Mouse (Mus musculus): ENCODE measurements around the gene Nol8.

Nol8 gene

DNA sequence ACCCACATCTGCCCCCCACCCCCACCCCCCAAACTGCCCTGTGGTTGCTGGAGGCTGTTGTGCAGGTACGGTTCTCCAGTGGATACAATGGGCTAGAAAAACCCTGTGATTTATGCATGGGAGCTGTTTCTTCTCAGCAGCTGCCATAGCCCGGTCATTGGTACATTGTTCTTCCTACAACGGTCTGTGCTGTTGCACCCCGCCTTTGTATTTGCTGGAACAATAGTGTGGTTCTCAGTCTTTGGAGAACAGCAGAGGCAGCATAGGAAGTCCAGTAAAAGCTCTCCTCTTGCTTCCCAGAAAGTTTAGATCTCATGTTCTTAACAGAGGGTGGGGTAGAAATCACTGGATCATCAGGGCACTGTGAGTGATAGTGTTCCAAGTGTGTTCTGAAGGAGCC, 31.4 kb downstream of the Nol8 start:
- DNase-seq (ENCODE audit: low spot score in 2 of 2): no peak

DNA sequence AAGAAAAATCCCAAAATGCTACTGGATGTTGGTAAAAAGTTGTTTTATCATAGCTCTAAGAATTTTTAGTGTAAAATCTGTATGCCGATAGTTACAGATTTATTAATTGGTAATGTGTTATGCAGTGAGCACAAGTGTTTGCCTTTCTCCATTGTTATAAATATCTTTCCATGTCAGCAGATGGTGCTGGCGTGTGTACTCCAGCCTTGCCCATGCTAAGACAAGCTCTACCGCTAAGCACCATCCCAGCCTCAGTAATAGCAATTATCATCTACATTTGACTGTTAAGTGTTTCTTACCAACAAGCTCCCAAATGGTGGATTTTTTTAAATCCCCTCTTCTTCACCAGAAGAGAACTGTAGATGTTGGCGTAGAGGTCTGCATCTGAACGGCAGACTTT, 38.2 kb downstream of the Nol8 start:
- DNase-seq (ENCODE audit: low spot score in 2 of 2): no peak

DNA sequence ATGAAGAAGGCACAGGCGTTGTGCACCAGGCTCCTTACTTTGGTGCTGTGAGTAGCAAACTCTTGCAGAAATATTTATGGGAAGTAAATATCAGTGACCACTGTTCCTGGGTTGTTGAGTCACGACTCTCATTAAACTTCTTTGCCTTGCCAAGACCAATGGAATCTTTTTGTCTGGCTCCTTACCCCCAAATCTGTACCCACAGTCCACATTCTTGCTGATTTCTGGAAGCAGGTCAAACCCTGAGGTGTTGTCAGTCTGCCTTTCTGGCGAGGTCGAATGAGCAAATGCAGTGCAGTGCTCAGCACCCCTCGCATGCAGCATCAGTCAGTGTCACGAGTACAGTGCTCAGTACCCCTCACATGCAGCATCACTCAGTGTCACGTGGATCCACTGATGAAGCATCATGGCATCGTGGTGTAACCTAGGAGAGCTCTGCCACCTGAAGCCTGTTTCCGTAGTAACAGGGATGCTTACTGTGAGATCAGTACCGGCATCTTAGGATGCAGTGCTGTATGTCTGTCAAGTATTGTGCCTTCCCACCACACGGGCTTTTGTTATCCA, 50.4 kb downstream of the Nol8 start:
- DNase-seq (ENCODE audit: low spot score in 2 of 2): no peak

DNA sequence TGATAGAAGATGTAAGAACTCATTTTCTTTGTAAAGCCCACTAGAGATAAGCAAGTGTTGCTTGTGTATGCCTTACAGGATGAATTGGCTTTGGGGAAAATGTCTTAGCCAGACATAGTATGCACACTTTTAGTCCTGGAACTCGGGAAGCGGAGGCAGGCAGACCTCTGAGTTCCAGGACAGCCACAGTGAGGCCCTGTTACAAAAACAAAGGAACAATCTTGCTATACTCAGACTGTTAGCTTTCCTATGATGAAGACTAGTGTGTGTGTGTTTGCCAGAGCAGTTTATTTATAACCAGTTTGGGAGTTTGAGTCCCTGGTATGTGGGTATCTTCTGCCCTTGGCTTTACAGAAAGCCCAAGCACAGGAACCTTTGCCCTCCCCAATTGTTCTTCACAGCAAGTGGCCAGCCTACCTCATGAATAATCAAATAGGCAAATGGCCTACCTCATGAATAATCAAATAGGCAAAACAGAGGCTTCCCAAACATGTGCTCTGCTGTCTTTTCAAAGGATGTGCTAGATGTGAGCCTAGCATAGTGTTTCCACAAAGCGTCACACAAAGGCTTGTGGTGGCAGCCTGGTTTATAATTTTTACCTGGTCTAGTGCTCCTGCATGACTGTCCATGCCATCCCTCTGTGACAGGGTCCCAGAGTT, 53.3 kb downstream of the Nol8 start:
- DNase-seq (ENCODE audit: low spot score in 2 of 2): no peak

DNA sequence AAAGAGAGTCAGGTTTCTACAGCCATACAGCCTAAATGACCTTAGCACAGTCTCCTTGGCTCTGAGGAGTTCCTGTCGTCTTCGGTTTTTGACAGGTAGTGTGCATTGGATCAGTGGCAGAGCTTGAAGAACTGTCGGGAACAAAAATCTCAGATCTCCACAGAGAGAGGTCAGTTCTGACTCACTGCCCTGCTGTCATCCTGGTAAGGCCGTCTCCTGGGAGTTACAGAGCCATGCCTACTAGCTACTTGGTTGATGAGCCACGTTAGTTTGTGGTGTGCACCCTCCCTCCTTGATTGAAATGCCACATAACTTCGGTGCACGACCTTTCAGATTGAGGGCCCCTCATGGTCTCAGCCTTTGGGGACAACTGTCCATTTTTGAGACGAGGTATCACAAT, 55.4 kb downstream of the Nol8 start:
- no peak for DNase-seq (ENCODE audit: low spot score in 2 of 2)

DNA sequence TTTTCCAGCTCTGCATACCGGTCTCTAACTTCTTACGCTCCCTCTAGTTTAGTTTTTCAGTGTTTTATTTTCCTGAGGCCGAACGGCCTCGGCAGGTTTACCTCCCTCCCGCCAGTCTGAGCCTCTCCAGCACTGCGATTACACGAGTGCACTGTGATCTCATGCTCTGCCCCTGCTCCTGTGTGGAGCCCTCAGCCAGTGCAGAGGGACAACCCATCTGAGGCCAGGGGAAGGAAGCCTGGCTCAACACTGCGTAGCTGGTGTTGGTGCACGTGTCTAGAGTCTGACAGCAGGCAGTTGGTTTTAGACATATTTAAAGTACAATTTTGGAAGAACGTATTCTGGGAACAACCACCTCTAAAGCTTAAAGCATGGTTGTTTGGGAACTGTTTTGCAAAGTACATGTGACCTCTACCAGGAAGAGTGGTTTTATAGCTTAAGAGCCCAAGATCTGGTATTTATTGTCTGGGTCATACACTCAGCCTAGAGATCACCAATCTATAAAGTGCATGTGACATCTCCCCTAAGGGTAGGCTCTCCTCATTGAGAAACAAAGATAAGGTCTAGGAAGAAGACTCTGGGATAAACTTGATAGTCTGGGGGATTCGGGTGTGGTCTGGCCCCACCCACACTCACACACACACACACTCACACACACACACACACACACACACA, 59.3 kb downstream of the Nol8 start:
- no peak for DNase-seq (ENCODE audit: low spot score in 2 of 2)

DNA sequence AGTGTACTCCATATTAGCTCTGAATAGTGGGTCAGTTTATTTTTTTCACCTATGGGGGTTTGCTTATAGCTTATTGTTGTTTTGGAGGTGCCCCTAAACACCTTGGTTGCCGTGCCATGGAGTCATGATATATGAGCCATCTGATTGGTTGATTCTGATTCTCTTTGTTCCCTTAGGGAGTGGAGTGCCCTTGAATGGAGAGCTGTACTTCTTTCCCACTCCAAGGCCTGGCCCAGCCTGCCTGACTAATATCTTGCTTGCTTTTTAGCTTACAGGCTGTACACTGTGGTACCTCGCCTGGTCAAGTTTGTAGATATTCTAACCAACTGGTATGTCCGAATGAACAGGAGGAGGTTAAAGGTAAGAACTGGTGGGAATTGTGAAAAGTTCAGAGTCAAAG, 66.4 kb downstream of the Nol8 start:
- DNase-seq (ENCODE audit: low spot score in 2 of 2): no peak

Measured in spleen, postnatal 4 days (tissue).